Mouse (Mus musculus): ENCODE measurements at regions not wholly inside any gene's neighbourhood (a gene's known extent, or its start where the extent isn't known, plus 50 kb on each side); places are given as distances from the start of the nearest gene placed in this dataset.

GRCm38 (mm10) chr1:77226546-77226945 is 288.3 kb downstream of the Epha4 start:
- no peak for DNase-seq

DNA sequence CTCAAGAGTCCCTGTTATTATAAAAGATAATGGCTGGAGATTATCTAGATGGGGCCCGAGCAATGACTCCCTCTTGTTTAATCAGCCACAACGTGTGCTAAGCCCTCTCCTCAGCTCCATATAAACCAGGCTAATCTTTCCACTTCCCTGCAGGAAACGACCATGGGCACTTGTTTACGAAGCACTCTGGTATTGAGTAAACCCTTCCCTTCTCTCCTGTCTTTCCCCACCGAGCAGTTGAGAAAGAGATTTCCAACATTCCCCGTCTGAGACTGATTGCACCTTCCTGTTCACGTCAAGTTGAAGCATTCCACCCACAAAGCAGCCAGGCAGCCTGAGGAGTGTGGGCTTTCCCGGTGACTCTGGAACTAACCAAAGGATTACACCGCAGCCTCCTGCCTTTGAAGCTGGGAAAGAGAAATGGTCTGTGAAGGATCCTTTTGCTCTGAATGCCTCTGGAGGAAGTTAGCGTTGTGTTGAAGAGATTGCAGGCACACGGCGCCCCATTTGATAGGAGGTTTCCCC is 287.8 kb downstream of the Epha4 start:
- no peak for DNase-seq

DNA sequence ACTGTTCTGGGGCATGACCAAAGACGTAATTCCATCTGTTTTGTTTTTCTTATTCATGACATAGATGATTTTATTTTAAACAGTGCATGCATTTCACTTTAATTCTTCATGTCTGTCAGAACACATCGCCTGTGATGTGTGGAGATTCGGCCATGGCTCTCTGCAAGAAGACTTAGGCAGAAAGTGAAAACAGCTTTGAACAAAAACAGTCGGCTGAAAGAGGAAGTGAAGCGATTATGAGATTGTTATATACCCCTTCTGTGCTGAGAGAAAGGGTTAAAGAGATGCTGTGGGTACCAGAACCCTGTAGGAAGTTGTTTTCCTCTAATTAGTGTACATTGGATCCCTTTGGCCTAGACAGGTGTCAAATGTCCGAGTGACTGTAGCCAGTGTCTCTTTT is 287.1 kb downstream of the Epha4 start:
- DNase-seq, result no peak

GRCm38 (mm10) chr1:77229561-77229960 is 285.3 kb downstream of the Epha4 start:
- DNase-seq, result no peak

GRCm38 (mm10) chr1:77233010-77233409 is 281.9 kb downstream of the Epha4 start:
- DNase-seq, result no peak

DNA sequence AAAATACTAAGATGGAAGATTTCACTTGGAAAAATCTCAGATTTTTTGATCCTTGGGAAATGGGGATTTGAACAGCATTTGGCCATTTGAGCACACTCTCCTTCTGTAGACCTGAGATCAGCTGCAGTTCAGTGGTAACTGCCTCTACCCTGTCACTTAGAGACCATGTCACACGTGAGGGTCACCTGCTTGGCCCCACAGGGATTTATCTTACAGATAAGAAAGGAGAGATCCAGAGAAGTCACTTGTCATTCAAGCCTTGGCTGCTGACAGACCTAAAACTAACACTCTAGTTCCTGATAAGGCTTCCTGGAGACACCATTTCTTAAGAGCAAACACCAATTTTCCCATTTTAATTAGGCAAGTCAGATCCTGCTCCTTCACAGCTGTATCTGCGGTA is 270.2 kb downstream of the Epha4 start:
- no peak for DNase-seq

- DNase-seq, result no peak
Observed at GRCm38 (mm10) chr1:77246047-77246446, 268.8 kb downstream of the Epha4 start.

- DNase-seq, result no peak
Observed at GRCm38 (mm10) chr1:77254276-77254675, 260.6 kb downstream of the Epha4 start.

GRCm38 (mm10) chr1:77256115-77256842 is 258.6 kb downstream of the Epha4 start:
- DNase-seq, result no peak

DNA sequence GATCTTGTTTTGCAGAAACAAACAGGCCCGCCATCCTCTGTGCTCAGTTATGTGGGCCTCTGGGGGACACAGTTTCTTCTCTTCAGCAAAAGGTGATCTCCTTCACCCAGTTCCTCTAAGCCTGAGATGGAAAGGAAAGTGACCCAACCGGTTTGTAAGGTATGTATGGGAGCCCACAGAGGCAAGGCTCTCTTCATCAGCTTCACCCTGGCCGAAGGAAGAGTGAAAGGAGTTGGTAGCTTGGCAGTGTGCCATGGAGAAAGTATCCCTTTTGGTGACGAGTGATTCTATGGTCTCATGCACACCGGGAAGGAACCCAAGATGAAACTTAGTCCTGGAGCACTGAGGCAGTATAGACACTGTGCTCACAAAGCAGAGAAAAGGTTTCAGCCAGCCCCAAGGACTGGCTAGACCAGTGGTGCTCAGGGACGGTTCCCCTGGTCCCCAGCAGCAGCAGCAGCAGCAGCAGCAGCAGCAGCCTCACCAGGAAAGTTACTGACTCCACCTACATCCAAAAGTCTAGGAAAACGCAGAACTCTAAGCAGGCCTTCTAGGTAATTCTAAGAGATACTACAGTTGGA is 256.1 kb downstream of the Epha4 start:
- no peak for DNase-seq

DNA sequence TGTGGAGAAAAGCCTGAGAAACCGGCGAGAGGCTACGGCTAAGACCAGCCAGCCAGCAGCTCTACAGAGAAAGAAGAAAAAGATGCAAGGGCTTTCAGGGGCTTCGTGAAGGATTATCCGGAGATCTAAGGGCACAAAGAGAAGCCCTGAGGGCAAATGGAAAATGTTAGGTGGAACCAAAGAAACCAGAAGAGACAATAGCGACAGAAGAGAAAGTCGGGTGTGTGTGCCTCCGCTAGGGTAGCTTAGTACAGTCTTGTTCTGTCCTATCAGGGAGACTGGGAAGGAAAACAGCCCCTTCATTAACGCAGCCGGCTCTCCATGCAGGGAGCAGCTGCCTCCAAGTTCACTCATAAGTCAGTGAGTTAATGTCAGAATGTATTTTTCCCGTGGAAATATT is 255.1 kb downstream of the Epha4 start:
- DNase-seq, result no peak

GRCm38 (mm10) chr1:77261678-77262077 is 253.2 kb downstream of the Epha4 start:
- DNase-seq, result no peak

DNA sequence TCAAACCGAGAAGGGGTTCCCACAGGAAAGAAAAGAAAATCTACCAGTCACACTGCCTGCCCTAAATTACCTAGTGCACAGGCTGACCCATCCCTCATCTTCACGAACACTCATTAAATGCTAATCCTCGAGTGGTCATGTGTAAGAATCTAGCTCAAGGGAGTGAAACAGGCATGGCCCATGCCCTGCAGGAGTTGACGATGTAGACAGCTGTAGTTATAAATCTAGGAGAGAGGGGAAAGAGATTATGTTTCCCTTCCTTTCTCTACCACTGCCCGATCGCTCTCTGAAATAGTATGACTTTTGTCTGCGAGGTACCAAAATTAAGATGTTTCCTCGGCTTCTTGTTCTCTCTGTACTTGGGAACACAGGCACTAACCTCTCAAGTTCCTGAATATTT is 249.2 kb downstream of the Epha4 start:
- DNase-seq, result no peak

- DNase-seq, result no peak
Observed at GRCm38 (mm10) chr1:77267311-77268003, 247.4 kb downstream of the Epha4 start.

DNA sequence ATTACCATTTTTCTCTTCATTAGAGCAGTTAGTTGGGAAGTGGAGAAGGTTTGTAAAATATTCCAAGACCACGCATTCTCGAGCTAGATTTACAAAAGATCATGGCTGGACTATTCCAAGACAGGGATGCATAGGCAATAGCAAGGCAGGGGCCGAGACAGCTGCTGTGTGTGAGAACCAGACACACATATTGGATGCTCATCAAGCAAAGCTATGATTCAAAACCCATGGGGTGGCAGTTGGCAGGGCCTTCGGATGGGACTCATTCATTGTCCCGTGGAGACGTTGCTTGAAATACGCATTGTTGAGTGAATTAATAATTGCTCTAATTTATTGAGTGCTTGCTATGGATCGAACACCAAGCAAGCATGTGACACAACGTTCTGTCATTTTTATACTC is 239.6 kb downstream of the Epha4 start:
- DNase-seq, result no peak

- DNase-seq, result no peak
Observed at GRCm38 (mm10) chr1:77279566-77279965, 235.3 kb downstream of the Epha4 start.

GRCm38 (mm10) chr1:77280373-77281038 is 234.4 kb downstream of the Epha4 start:
- DNase-seq, result no peak

- DNase-seq, result no peak
Observed at GRCm38 (mm10) chr1:77281741-77282140, 233.1 kb downstream of the Epha4 start.

DNA sequence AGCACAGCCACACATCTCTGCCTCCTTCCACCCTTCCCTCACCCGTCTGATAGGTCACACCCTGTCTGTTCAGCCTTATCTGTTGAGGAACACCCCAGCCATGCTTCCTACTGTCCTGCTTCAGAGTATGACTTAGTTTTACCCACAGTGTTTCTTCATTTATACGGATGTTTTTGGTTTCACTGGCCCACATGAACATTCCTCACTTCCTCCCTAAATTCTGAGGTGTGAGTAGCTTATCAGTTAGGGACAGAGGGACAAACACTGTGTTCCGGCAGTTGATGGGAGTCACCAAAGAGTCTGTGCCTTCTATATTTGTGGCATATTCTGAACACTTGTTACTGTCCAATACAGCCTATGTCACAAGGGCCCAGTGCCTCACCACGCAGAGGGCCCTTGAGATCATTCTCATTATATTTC is 216.2 kb downstream of the Epha4 start:
- DNase-seq, result no peak

DNA sequence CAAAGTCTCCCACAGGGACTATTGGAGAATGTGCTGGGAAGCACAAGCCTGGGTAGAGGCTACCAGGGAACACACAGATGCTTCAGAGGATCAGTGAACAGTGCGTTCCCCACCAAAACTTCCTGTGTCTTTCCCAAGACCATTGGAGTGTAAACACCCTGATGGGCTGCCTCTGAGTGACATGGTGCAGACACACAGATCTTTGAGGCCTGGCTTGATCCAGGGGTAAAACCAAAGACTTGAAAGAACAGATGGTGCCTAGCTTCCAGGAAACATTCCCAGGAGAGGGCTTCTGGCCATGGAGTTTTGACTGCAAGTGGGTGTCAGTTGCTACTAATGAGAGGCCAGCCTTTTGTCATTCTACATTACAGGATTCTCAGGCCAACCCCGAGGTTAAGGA is 214.1 kb downstream of the Epha4 start:
- no peak for DNase-seq

DNA sequence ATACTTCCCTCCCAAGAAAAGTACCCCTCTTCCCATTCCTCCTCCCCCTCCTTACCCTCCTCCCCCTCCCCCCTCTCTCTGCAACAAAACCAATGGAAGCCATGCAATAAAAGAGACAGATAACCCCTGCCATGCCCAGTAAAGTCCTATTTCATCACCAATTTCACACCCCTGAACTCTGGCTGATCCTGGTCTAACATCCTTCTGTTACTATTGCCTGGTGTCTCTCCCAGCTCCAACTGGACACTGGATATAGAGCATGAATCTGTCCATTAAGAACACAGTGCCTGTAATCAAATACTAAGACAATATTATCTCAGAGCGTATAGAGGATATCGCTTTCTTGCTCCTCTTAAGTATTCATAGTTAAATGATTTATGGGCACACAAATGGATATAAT is 210.1 kb downstream of the Epha4 start:
- no peak for DNase-seq

- DNase-seq, result no peak
Observed at GRCm38 (mm10) chr1:77307745-77308144, 207.1 kb downstream of the Epha4 start.

DNA sequence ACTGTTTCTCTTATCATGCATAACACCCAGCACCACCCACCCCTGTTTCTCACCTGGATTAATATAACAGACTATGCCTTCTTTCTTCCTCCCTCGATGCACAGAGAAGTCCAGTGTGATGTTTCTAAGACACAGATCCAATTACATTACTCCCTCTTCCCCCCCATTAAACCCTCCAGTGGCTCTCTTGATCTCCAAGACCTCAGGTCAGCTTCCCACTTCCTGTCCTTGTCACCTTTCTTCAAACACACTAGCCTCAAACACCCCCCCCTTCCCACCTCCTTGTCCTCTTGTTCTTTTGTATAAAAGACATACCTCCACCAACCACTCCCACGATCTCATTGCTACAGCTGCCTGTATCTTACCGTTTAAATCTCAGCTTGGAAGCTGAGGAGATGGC is 201.8 kb downstream of the Epha4 start:
- DNase-seq, result no peak

DNA sequence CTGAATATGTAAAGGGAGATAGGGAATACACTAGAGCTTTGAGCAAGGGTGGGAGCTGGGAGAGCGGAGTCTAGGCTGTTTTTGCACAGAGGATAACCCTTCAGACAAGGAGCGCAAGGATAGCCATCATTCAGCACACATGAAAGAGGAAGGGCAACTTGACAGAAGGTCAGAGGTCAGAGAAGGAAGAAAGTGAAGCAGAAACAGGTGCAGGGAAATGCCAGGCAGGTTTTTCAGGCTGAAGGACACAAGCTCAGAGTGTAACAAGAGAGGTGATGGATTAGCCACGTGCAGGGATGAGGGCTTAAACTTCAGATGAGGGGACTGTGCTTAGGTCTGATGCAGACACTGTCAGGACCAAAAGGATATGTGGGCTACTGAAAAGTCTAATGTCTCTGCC is 199.5 kb downstream of the Epha4 start:
- DNase-seq, result no peak

Measured in thymus, postnatal 4 days (tissue).